Mouse (Mus musculus) cerebellum, adult 9-10 months (tissue): ENCODE results near the gene Tas1r3.
A peak's percentile ranks its signal among the peaks of the same experiment; 100 is the strongest.

Experiments
- DNase-seq: peaks from one replicate; pipeline ENCODE4 v3.0.0; 2022

The Tas1r3 gene

DNA sequence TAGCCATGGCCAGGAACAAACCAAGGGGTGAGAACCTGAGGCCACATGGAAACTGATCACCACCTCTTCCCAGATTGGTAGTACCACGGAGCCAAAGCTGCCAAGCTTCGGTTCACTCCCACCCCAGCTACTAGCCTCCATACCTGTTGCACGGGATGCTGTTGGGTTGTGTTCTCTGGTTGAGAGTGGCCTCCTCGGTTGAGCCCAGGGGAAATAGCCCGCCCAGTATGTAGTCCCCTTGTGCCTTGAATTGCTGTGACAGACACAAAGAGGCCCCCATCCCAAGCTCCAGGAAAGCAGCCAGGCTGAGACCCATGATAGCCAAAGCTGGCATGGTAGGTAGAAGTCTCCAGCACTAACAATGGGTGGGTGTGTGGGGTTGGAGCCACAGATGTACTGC is at the start of gene Tas1r3:
Gene Tas1r3 (minus strand): TSS at position 362 of the 400 bp plus-strand sequence.
- DNase-seq: peak; percentile 21

- DNase-seq: peak; percentile 1
These were observed 45.6 kb upstream of the Tas1r3 start for GRCm38 (mm10) chr4:155908751-155909150.

- no peak for DNase-seq
These were observed 45.1 kb upstream of the Tas1r3 start for GRCm38 (mm10) chr4:155908281-155908680.

DNA sequence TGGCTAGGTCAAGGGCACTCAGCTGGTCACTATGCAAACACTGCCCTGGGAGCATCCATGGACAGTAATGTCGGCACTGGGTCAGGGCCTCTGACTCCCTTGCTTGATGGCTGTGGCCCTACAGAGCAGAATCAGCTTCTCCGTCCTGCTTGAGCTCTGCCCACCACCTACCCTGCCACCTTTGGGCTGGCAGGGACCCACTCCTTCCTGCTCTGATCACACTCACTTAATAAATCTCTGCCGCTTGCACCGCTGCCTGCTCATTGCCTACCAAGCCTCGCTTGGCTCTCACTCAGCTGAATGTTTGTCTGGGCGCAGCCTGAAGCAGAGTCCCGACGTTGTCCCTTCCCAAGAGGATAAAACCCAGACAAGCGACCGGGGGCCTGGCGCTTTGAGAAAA is 43.8 kb upstream of the Tas1r3 start:
- no peak for DNase-seq

- no peak for DNase-seq
These were observed 43.0 kb upstream of the Tas1r3 start for GRCm38 (mm10) chr4:155906125-155906524.

GRCm38 (mm10) chr4:155905634-155906033 is 42.5 kb upstream of the Tas1r3 start:
- peak; percentile 1 for DNase-seq

GRCm38 (mm10) chr4:155904318-155905102 is 41.3 kb upstream of the Tas1r3 start:
- peak; percentile 23 for DNase-seq

DNA sequence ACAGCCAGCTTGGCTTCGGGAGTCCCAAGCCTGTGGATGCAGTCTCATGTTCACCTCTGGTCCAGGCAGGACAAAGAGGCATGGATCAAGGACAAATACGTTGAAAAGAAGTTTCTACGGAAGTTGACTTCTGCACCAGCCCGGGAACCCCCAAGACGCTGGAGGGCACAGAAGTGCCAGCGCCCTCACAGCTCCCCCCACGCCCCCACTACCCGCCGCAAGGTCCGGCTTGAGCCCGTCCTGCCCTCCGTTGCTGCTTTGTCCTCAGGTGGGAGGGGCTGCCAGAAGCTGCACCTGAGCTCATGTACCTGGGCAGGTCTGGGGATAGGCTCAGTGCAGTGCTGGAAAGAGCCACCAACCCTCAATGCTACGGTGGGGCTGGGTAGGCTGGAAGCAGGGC is 40.1 kb upstream of the Tas1r3 start:
- peak; percentile 2 for DNase-seq

DNA sequence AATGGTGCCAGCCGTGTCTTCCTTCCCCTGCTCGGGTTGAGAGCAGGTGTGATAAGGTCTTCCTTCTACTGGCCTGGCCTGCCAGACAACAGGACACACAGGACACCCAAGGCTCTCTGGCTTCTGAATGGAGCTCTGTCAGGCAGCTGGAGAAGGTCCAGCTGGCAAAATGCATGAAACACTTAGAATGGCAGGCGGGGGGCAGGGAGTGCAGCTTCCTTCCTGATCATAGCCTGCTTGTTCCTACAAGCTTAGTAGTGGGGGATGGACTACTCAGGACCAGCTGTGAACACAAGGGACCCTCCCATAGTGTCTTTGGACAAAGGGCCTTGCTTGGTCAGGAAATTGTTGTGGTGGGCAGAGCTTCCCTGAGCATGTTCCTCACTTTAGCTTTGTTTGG is 38.0 kb upstream of the Tas1r3 start:
- DNase-seq: peak; percentile 29

DNA sequence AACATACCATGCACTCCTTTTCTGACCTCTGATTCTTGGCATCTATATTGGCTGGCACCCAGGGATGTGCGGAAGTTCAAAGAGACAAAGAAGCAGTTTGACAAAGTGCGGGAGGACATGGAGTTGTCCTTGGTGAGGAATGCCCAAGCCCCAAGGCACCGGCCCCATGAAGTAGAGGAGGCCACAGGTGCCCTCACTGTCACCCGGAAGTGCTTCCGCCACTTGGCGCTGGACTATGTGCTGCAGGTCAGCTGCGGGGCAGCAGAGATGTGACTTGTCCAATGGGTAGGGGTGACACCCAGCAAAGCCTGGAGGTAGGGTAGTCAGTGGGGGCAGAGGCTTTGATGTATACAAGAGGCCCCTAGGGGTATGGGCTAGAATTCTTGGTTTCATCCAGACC is 36.2 kb upstream of the Tas1r3 start:
- peak; percentile 5 for DNase-seq

DNA sequence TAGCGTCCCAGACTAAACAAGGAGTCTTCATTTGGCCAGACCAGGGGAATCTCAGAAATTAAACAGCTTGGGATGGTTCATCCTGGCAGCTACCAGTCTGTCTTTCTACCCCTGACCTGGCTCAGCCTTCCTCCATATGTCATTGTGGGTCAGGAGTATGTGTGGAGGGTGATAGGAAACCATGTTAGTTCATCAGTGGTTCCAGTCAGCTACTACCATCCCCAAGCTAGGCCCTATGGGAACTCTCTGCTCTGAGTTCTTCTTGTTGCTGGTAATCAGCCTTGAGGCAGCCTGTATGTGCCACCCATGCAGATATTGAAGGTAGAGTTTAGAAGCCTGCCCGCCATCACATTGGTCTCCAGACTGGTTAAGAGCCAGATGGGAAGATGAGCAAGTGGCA is 35.2 kb upstream of the Tas1r3 start:
- DNase-seq: peak; percentile 17

DNA sequence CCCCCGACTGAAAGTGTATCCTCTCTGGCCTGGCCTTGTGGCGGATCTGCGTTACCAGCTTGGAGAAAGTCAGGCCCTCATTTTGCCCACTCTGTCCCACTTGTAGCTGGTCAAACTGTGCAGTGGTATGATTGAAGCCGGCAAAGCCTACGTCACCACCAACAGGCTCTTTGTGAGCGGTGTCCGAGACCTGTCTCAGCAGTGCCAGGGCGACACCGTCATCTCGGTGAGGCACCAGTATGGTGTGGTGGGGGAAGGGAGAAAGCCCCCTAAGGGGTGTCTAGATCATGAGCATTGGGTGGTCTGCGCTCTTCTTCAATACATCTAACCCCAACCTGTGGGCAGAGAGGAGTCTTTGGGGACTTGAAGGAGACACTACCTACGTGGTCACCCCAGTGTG is 33.3 kb upstream of the Tas1r3 start:
- no peak for DNase-seq

DNA sequence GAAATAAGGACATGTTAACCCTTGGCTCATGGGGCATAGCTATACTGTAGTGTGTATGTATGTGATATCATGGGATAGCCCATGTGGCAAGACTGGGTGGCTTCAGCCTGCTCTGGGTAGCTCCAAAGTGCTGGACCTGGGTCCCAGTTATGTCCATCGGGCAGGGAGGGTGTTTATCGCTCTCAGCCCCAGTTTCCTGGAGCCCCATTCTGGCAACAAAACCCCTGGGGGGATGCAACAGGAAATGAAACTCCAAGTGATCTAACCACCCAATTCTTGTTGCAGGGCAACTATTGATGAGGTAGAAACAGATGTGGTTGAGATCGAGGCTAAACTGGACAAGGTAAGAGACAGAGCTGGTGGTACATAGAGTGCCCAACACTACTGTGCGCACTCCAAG is 32.7 kb upstream of the Tas1r3 start:
- peak; percentile 34 for DNase-seq

- peak; percentile 88 for DNase-seq
These were observed 32.1 kb upstream of the Tas1r3 start for GRCm38 (mm10) chr4:155895216-155895615.

DNA sequence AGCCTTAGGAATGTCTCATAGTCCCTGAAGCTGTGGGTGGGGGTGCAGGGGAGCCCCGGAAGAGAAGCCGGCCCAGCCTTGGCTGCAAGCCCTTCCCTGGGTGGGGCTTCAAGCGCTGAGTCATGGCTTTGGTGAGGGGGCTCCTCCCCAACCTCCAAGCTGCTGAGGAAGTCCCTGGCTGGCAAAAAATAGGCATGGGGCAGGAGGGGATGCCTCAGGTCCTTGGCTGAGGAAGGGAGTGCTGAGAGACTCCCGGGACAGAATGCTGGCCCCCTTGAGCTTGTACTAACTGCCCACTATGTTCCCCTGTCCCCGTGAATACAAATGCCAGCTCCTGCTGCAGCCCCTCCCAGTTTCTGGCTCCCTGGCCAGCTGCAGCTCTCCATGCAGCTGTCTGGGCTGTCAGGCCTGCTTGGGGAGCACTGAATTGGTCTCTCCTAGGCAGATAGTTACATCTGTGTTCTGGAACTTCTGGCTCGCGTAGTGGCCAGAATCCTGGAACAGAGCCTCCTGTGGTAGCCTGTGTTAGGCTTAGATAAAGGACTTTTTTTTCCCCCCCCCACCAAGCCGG is 31.2 kb upstream of the Tas1r3 start:
- peak; percentile 60 for DNase-seq

DNA sequence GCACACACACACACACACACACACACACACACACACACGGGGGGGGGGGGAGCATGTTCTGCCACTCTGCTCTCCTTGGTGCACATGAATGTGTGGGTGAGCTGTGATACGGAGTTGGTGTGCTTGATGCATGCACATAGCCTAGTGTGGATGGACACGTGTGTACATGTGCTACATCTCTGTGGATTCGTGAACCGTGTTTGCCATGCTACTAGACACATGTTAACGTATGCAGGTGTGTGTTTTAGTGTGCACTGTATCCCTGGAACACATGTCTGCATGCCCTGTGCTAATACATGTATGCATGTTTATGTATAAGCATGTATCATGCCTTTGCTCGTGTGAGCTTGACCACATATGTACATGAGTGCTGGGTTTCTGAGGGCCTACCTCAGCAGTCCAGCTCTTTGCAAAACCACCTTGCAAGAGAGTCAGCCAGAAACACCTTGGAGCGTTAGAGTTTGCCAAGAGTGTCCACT is 30.1 kb upstream of the Tas1r3 start:
- DNase-seq: peak; percentile 43

DNA sequence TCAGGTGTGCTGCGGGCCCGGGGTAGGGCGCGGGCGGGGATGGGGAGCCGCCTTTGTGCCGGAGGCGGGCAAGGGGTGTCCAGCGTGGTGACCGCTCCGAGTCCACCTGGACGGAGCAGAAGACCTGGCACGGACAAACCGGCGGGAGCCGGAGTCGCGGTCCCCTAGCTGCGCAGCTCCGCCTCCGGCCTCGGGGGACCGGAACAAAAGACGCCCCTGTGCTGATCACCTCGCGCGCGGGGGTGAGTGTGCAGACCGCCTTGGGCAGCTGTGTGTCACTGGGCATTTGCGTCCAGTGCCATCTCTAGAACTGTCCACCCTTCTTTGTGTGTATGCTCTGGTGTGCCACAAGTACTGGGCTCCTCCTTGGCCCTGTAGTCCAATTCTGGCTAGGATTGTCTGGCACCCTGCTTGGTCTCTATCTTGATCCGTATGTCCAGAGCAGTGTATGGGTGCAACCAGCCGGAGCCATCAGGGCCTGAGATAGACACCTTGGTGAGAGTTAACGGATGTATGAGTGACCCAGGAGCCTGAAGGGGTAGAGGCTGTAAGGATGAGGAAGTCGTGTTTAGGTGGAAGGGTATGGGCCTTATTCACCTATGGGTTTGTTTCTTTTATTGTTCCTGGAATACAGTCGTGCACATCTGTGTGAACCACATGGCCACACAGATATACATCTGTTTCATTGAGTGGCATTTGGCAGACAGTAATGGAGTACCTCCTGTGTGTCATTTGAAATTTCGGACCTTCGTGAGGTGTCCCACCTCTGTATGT is 29.5 kb upstream of the Tas1r3 start:
- DNase-seq: peak; percentile 67

DNA sequence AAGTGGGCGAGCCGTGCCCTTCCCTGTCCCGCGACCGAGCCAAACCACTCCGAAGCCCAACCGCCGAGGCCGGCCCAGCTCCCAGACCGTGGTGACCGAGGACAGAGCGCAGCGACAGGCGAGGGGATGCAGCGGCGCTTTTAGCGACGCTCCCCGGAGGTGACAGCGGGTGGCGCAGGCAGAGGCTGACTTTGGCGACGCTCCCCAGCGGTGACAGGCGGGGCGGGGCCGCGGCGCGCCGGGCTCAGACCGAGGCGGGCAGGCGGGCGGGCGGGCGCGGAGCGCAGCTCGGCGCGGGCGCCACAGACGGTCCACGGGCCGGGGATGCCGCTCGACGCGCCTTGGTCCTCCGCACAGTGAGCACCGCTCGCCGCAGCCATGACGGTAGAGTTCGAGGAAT is 28.9 kb upstream of the Tas1r3 start:
- DNase-seq: peak; percentile 80

- DNase-seq: peak; percentile 96
These were observed 28.4 kb upstream of the Tas1r3 start, which contains the start of the genes Pusl1 and Acap3 for GRCm38 (mm10) chr4:155891551-155892001. Gene Pusl1 (minus strand): TSS chr4:155891781. Gene Acap3 (plus strand): TSS chr4:155891822.

DNA sequence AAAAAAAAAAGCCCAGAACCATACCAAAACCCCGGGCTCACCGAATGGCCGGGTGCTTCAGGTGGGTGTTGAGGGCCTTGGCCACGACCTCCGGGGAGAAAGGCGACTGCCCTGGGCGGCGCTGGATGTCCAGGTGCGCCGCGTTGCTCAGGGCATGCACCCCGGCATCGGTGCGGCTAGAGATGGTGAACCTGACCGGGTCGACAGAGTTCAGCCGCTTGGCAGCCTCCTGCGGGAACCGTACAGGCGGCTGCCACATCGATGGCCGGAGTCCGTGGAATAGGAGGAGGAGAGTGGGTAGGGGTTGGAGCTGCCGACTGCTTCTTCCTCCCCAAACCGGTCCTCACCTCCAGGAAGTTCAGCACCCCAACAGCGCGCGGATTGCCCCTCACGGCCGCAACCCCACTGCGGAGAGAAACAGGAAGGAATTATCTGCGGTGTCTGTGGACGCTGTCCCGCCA is 27.9 kb upstream of the Tas1r3 start:
- DNase-seq: peak; percentile 43

DNA sequence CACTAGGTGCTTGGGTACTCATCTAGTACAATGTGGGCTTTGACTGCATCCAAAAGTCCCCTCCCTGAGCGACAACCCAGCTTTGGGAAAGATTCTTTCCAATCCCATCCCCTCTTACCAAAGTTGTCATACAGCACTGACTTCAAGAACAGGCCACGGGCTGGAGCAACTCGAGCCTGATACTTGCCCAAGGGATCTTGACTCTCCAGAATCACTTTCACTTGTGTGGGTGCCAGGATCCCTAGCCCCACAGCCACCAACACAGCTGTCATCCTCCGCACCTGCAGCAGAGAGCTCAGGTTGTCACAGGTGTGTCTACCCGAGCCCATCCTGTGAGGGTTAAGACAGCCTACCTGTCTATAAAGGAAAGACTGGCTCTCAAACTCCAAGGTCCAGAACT is 26.2 kb upstream of the Tas1r3 start:
- peak; percentile 33 for DNase-seq

DNA sequence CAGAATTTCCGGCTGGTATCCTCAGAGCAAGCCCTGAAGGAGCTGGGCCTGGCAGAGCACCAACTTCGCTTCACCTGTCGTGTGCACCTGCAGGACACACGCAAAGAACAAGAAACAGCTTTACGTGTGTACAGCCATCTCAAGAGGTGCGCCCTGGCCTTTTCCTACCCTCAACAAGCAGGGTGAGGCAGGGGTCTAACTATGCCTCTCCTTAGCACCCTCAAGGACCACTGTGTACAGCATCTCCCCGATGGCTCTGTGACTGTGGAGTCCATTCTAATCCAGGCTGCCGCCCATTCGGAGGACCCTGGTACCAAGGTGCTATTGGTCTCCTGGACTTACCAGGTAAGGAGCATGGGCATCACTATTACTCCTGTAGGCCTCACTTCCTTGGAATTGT is 25.0 kb upstream of the Tas1r3 start:
- no peak for DNase-seq

GRCm38 (mm10) chr4:155887674-155888073 is 24.5 kb upstream of the Tas1r3 start:
- no peak for DNase-seq
